Mouse (Mus musculus): ENCODE data around the gene Crebl2. TPM values are rescaled to one million over a fixed set of nuclear protein-coding genes. Genes with fewer than 3 reads are reported as not detected.
A peak's percentile ranks its signal among the peaks of the same experiment; 100 is the strongest.

Gene Crebl2
- polyA plus RNA-seq, 1 experiment = 7.6 TPM

GRCm38 (mm10) chr6:134860275-134860674, 30.3 kb downstream of the Crebl2 start:
- H3K27ac ChIP-seq (ENCODE audit: insufficient read depth, low read length) = no peak overlapping the region
- no peak overlapping the region for H3K4me3 ChIP-seq (ENCODE audit: low read depth, low read length)
- H3K27me3 ChIP-seq (ENCODE audit: control insufficient read depth, insufficient read depth, low read length, poor library complexity, severe bottlenecking) = no peaks in the 10 kb centered on the region
- H3K9me3 ChIP-seq (replicated peaks; ENCODE audit: control insufficient read depth, insufficient read depth, low read length, poor library complexity, severe bottlenecking) = no peaks in the 10 kb centered on the region
- no peaks in the 10 kb centered on the region for H3K4me1 ChIP-seq (ENCODE audit: control insufficient read depth, insufficient read depth, low read length)
- H3K36me3 ChIP-seq (ENCODE audit: control insufficient read depth, insufficient read depth, low read length, poor library complexity, severe bottlenecking) = no peaks in the 10 kb centered on the region
- H3K9ac ChIP-seq (ENCODE audit: low read depth, poor library complexity, severe bottlenecking) = no peak overlapping the region
- no peak for TF ChIP-seq EP300 (IDR thresholded peaks at IDR 0.05; ENCODE audit: insufficient read depth, low read depth, low read length)
- no peak for TF ChIP-seq CTCF (IDR thresholded peaks at IDR 0.05; ENCODE audit: low read depth, low read length)

GRCm38 (mm10) chr6:134861386-134861785, 31.4 kb downstream of the Crebl2 start:
- no peaks in the 10 kb centered on the region for H3K4me1 ChIP-seq (ENCODE audit: control insufficient read depth, insufficient read depth, low read length)
- TF ChIP-seq EP300 (IDR thresholded peaks at IDR 0.05; ENCODE audit: insufficient read depth, low read depth, low read length) (no peak), CTCF (IDR thresholded peaks at IDR 0.05; ENCODE audit: low read depth, low read length) (no peak), POLR2A (IDR thresholded peaks at IDR 0.05; ENCODE audit: insufficient read depth, low read length) (no peak)
- H3K27me3 ChIP-seq (ENCODE audit: control insufficient read depth, insufficient read depth, low read length, poor library complexity, severe bottlenecking) = no peaks in the 10 kb centered on the region
- no peaks in the 10 kb centered on the region for H3K36me3 ChIP-seq (ENCODE audit: control insufficient read depth, insufficient read depth, low read length, poor library complexity, severe bottlenecking)
- H3K27ac ChIP-seq (ENCODE audit: insufficient read depth, low read length) = no peak overlapping the region
- H3K4me3 ChIP-seq (ENCODE audit: low read depth, low read length) = no peak overlapping the region
- no peaks in the 10 kb centered on the region for H3K9me3 ChIP-seq (replicated peaks; ENCODE audit: control insufficient read depth, insufficient read depth, low read length, poor library complexity, severe bottlenecking)
- no peak overlapping the region for H3K9ac ChIP-seq (ENCODE audit: low read depth, poor library complexity, severe bottlenecking)

GRCm38 (mm10) chr6:134862671-134863104, 32.7 kb downstream of the Crebl2 start:
- Histone ChIP-seq H3K27me3 (ENCODE audit: control insufficient read depth, insufficient read depth, low read length, poor library complexity, severe bottlenecking) (no peaks in the 10 kb centered on the region), H3K9ac (ENCODE audit: low read depth, poor library complexity, severe bottlenecking) (no peak overlapping the region), H3K9me3 (replicated peaks; ENCODE audit: control insufficient read depth, insufficient read depth, low read length, poor library complexity, severe bottlenecking) (no peaks in the 10 kb centered on the region), H3K4me3 (ENCODE audit: low read depth, low read length) (no peak overlapping the region), H3K4me1 (ENCODE audit: control insufficient read depth, insufficient read depth, low read length) (no peaks in the 10 kb centered on the region), H3K27ac (ENCODE audit: insufficient read depth, low read length) (no peak overlapping the region), H3K36me3 (ENCODE audit: control insufficient read depth, insufficient read depth, low read length, poor library complexity, severe bottlenecking) (no peaks in the 10 kb centered on the region)
- TF ChIP-seq POLR2A (IDR thresholded peaks at IDR 0.05; ENCODE audit: insufficient read depth, low read length) = no peak
- no peak for TF ChIP-seq EP300 (IDR thresholded peaks at IDR 0.05; ENCODE audit: insufficient read depth, low read depth, low read length)
- no peak for TF ChIP-seq CTCF (IDR thresholded peaks at IDR 0.05; ENCODE audit: low read depth, low read length)

GRCm38 (mm10) chr6:134863146-134863545, 33.2 kb downstream of the Crebl2 start:
- no peaks in the 10 kb centered on the region for H3K9me3 ChIP-seq (replicated peaks; ENCODE audit: control insufficient read depth, insufficient read depth, low read length, poor library complexity, severe bottlenecking)
- no peak overlapping the region for H3K27ac ChIP-seq (ENCODE audit: insufficient read depth, low read length)
- H3K9ac ChIP-seq (ENCODE audit: low read depth, poor library complexity, severe bottlenecking) = no peak overlapping the region
- H3K36me3 ChIP-seq (ENCODE audit: control insufficient read depth, insufficient read depth, low read length, poor library complexity, severe bottlenecking) = no peaks in the 10 kb centered on the region
- H3K27me3 ChIP-seq (ENCODE audit: control insufficient read depth, insufficient read depth, low read length, poor library complexity, severe bottlenecking) = no peaks in the 10 kb centered on the region
- H3K4me3 ChIP-seq (ENCODE audit: low read depth, low read length) = no peak overlapping the region
- H3K4me1 ChIP-seq (ENCODE audit: control insufficient read depth, insufficient read depth, low read length) = no peaks in the 10 kb centered on the region
- TF ChIP-seq POLR2A (IDR thresholded peaks at IDR 0.05; ENCODE audit: insufficient read depth, low read length) (no peak), CTCF (IDR thresholded peaks at IDR 0.05; ENCODE audit: low read depth, low read length) (peak; percentile 91), EP300 (IDR thresholded peaks at IDR 0.05; ENCODE audit: insufficient read depth, low read depth, low read length) (no peak)

GRCm38 (mm10) chr6:134866113-134866512, 36.2 kb downstream of the Crebl2 start:
- Histone ChIP-seq H3K4me1 (ENCODE audit: control insufficient read depth, insufficient read depth, low read length) (no peaks in the 10 kb centered on the region), H3K27me3 (ENCODE audit: control insufficient read depth, insufficient read depth, low read length, poor library complexity, severe bottlenecking) (no peaks in the 10 kb centered on the region), H3K9ac (ENCODE audit: low read depth, poor library complexity, severe bottlenecking) (no peak overlapping the region), H3K4me3 (ENCODE audit: low read depth, low read length) (no peak overlapping the region), H3K9me3 (replicated peaks; ENCODE audit: control insufficient read depth, insufficient read depth, low read length, poor library complexity, severe bottlenecking) (peaks cover 5% of the 10 kb centered on the region; the same call in 1 of the 2 replicates), H3K36me3 (ENCODE audit: control insufficient read depth, insufficient read depth, low read length, poor library complexity, severe bottlenecking) (peaks cover 5% of the 10 kb centered on the region; the same call in 1 of the 2 replicates), H3K27ac (ENCODE audit: insufficient read depth, low read length) (no peak overlapping the region)
- no peak for TF ChIP-seq EP300 (IDR thresholded peaks at IDR 0.05; ENCODE audit: insufficient read depth, low read depth, low read length)
- no peak for TF ChIP-seq POLR2A (IDR thresholded peaks at IDR 0.05; ENCODE audit: insufficient read depth, low read length)
- no peak for TF ChIP-seq CTCF (IDR thresholded peaks at IDR 0.05; ENCODE audit: low read depth, low read length)

GRCm38 (mm10) chr6:134867325-134867724, 37.4 kb downstream of the Crebl2 start:
- Histone ChIP-seq H3K36me3 (ENCODE audit: control insufficient read depth, insufficient read depth, low read length, poor library complexity, severe bottlenecking) (peaks cover 5% of the 10 kb centered on the region; the same call in 1 of the 2 replicates), H3K9me3 (replicated peaks; ENCODE audit: control insufficient read depth, insufficient read depth, low read length, poor library complexity, severe bottlenecking) (peaks cover 5% of the 10 kb centered on the region; the same call in 1 of the 2 replicates), H3K4me1 (ENCODE audit: control insufficient read depth, insufficient read depth, low read length) (no peaks in the 10 kb centered on the region), H3K27me3 (ENCODE audit: control insufficient read depth, insufficient read depth, low read length, poor library complexity, severe bottlenecking) (no peaks in the 10 kb centered on the region), H3K27ac (ENCODE audit: insufficient read depth, low read length) (no peak overlapping the region), H3K4me3 (ENCODE audit: low read depth, low read length) (no peak overlapping the region), H3K9ac (ENCODE audit: low read depth, poor library complexity, severe bottlenecking) (no peak overlapping the region)
- TF ChIP-seq CTCF (IDR thresholded peaks at IDR 0.05; ENCODE audit: low read depth, low read length) (no peak), EP300 (IDR thresholded peaks at IDR 0.05; ENCODE audit: insufficient read depth, low read depth, low read length) (no peak), POLR2A (IDR thresholded peaks at IDR 0.05; ENCODE audit: insufficient read depth, low read length) (no peak)
